27 mouse cellular contexts compared by ENCODE assay signal in genomic region chr5:113397443-113398317, GRCm38 (mm10). TPM values are rescaled to one million over a fixed set of nuclear protein-coding genes. Genes with fewer than 3 reads are reported as not detected.
DNase-seq lines count a peak whose midpoint lies in the region; ATAC-seq and TF ChIP-seq lines count a peak whose summit lies in the region.
"Had no signal": no experiment of that assay in that cellular context is flagged by ENCODE, and none has a peak within 500 bp of the region (broad histone marks: within the 10 kb centered on the region; RNA-seq: fewer than 3 reads in every experiment).

No protein-coding gene starts in this region.

- 19% methylated on average over 17 of the region's 17 CpGs for WGBS in kidney, postnatal 0 days
- 50% methylated on average over 17 of the region's 17 CpGs for WGBS in lung, embryonic 16.5 days
- 70% methylated on average over 17 of the region's 17 CpGs for WGBS in hindbrain, embryonic 16.5 days
- WGBS in neural tube, embryonic 13.5 days, result 48% methylated on average over 17 of the region's 17 CpGs

- H3K27ac ChIP-seq in kidney, postnatal 0 days, result no peak overlapping the region
- H3K27ac ChIP-seq in lung, embryonic 16.5 days (ENCODE audit: low read length), result no peak overlapping the region
- H3K27ac ChIP-seq in hindbrain, embryonic 16.5 days (ENCODE audit: low read depth, low read length), result no peak overlapping the region
- H3K27ac ChIP-seq in neural tube, embryonic 13.5 days (replicated peaks), result peak overlapping the region; percentile 85
- H3K27ac ChIP-seq: embryonic facial prominence, embryonic 10.5 days; heart, embryonic 13.5 days; kidney, embryonic 15.5 days; limb, embryonic 13.5 days; liver, embryonic 14.5 days had no signal

- no peak for ATAC-seq in kidney, postnatal 0 days (replicated peaks; ENCODE audit: low FRiP score, low read depth)
- peak; percentile 71; the same call in 1 of the 2 replicates for ATAC-seq in lung, embryonic 16.5 days (ENCODE audit: low read depth)
- peak; percentile 51; the same call in 1 of the 2 replicates for ATAC-seq in hindbrain, embryonic 16.5 days
- ATAC-seq in neural tube, embryonic 13.5 days (ENCODE audit: low read depth), result peak; percentile 77
- ATAC-seq: forebrain, embryonic 16.5 days; Patski had no signal

- no peak overlapping the region for H3K4me3 ChIP-seq in kidney, postnatal 0 days (replicated peaks; ENCODE audit: low read depth, low read length)
- H3K4me3 ChIP-seq in lung, embryonic 16.5 days (ENCODE audit: low read length), result no peak overlapping the region
- H3K4me3 ChIP-seq in hindbrain, embryonic 16.5 days (ENCODE audit: low read length), result no peak overlapping the region
- no peak overlapping the region for H3K4me3 ChIP-seq in neural tube, embryonic 13.5 days
- H3K4me3 ChIP-seq: embryonic facial prominence, embryonic 10.5 days; heart, embryonic 13.5 days; kidney, embryonic 15.5 days; limb, embryonic 13.5 days had no signal

- H3K36me3 ChIP-seq in kidney, postnatal 0 days (ENCODE audit: insufficient read depth, low read length), result no peaks in the 10 kb centered on the region
- no peaks in the 10 kb centered on the region for H3K36me3 ChIP-seq in lung, embryonic 16.5 days (ENCODE audit: control insufficient read depth, insufficient read depth, low read length)
- no peaks in the 10 kb centered on the region for H3K36me3 ChIP-seq in hindbrain, embryonic 16.5 days (ENCODE audit: control insufficient read depth, insufficient read depth, low read length)
- no peaks in the 10 kb centered on the region for H3K36me3 ChIP-seq in neural tube, embryonic 13.5 days
- H3K36me3 ChIP-seq: embryonic facial prominence, embryonic 10.5 days; G1E; heart, embryonic 13.5 days; kidney, embryonic 15.5 days; limb, embryonic 13.5 days had no signal

- H3K9me3 ChIP-seq in kidney, postnatal 0 days (replicated peaks; ENCODE audit: low read length), result no peaks in the 10 kb centered on the region
- peaks cover 4% of the 10 kb centered on the region; the same call in 1 of the 2 replicates for H3K9me3 ChIP-seq in lung, embryonic 16.5 days (ENCODE audit: control insufficient read depth, low read length)
- no peaks in the 10 kb centered on the region for H3K9me3 ChIP-seq in hindbrain, embryonic 16.5 days (ENCODE audit: control insufficient read depth, low read length)
- 0 out of 2 replicates have a peak, but pooled peaks cover 2% of the 10 kb centered on the region for H3K9me3 ChIP-seq in neural tube, embryonic 13.5 days
- H3K9me3 ChIP-seq: kidney, embryonic 15.5 days had no signal

- H3K4me2 ChIP-seq in kidney, postnatal 0 days (ENCODE audit: low read length), result no peak overlapping the region
- no peak overlapping the region for H3K4me2 ChIP-seq in lung, embryonic 16.5 days (ENCODE audit: low read depth, low read length)
- no peak overlapping the region for H3K4me2 ChIP-seq in hindbrain, embryonic 16.5 days (ENCODE audit: low read length)
- no peak overlapping the region for H3K4me2 ChIP-seq in neural tube, embryonic 13.5 days
- H3K4me2 ChIP-seq: heart, embryonic 13.5 days; kidney, embryonic 15.5 days; limb, embryonic 13.5 days; midbrain, embryonic 11.5 days had no signal

- DNase-seq in kidney, postnatal 0 days (ENCODE audit: low spot score), result peak; percentile 8
- no peak for DNase-seq in kidney, postnatal 4 days
- no peak for DNase-seq in lung, adult 18-20 months
- DNase-seq in cerebellum, postnatal 25 days, result no peak
- no peak for DNase-seq in urinary bladder, postnatal 14 days (ENCODE audit: low spot score)
- DNase-seq: adrenal gland, postnatal 36 days; B cell, adult 2 months; gastrocnemius, postnatal 25 days; heart, adult 18-20 months; heart, postnatal 14 days; kidney, adult 11 months had no signal

- no peak overlapping the region for H3K9ac ChIP-seq in kidney, postnatal 0 days (ENCODE audit: low read depth, low read length)
- H3K9ac ChIP-seq in lung, embryonic 16.5 days (ENCODE audit: low read length), result no peak overlapping the region
- no peak overlapping the region; the same call in 1 of the 2 replicates for H3K9ac ChIP-seq in hindbrain, embryonic 16.5 days (ENCODE audit: low read depth, low read length)
- H3K9ac ChIP-seq in neural tube, embryonic 13.5 days, result peak overlapping the region; percentile 18; the same call in 1 of the 2 replicates
- H3K9ac ChIP-seq: heart, embryonic 13.5 days; kidney, embryonic 15.5 days; limb, embryonic 13.5 days; liver, embryonic 14.5 days had no signal

- no peaks in the 10 kb centered on the region for H3K4me1 ChIP-seq in kidney, postnatal 0 days (replicated peaks; ENCODE audit: insufficient read depth, low read length)
- no peaks in the 10 kb centered on the region for H3K4me1 ChIP-seq in lung, embryonic 16.5 days (replicated peaks; ENCODE audit: control insufficient read depth, insufficient read depth, low read length)
- H3K4me1 ChIP-seq in hindbrain, embryonic 16.5 days (ENCODE audit: control insufficient read depth, insufficient read depth, low read depth, low read length), result peaks cover 10% of the 10 kb centered on the region
- peaks cover 37% of the 10 kb centered on the region for H3K4me1 ChIP-seq in neural tube, embryonic 13.5 days (replicated peaks)
- H3K4me1 ChIP-seq: heart, embryonic 13.5 days; limb, embryonic 13.5 days had no signal

- H3K27me3 ChIP-seq in kidney, postnatal 0 days (ENCODE audit: insufficient read depth, low read length), result no peaks in the 10 kb centered on the region
- H3K27me3 ChIP-seq in lung, embryonic 16.5 days (ENCODE audit: control insufficient read depth, insufficient read depth, low read depth, low read length), result no peaks in the 10 kb centered on the region
- H3K27me3 ChIP-seq in hindbrain, embryonic 16.5 days (replicated peaks; ENCODE audit: control insufficient read depth, insufficient read depth, low read length), result no peaks in the 10 kb centered on the region
- H3K27me3 ChIP-seq in neural tube, embryonic 13.5 days, result no peaks in the 10 kb centered on the region
- H3K27me3 ChIP-seq: kidney, embryonic 15.5 days had no signal

- no peak for TF ChIP-seq CTCF in kidney, postnatal 0 days (IDR thresholded peaks at IDR 0.05; ENCODE audit: low read depth)

RNA-seq across cellular contexts. Expression of gene Aym1, which starts 40.6 kb away (rescaled TPM):
- not detected in 2 replicates for polyA plus RNA-seq in kidney, postnatal 0 days (2015; fragmentation: Nextera tagmentation; extraction: Ambion mirVana)
- not detected in 2 replicates for polyA plus RNA-seq in lung, embryonic 16.5 days (2015; fragmentation: Nextera tagmentation; extraction: Ambion mirVana)
- not detected in 2 replicates for polyA plus RNA-seq in hindbrain, embryonic 16.5 days (2015; fragmentation: Nextera tagmentation; extraction: Ambion mirVana)
- not detected in 2 replicates for polyA plus RNA-seq in neural tube, embryonic 13.5 days (2015; fragmentation: Nextera tagmentation; extraction: Ambion mirVana)
- polyA plus RNA-seq: embryonic facial prominence, embryonic 10.5 days; forebrain, embryonic 16.5 days; G1E; heart, embryonic 13.5 days; kidney, embryonic 15.5 days; large intestine, adult 2 months; limb, embryonic 13.5 days; liver, embryonic 14.5 days; midbrain, embryonic 11.5 days; midbrain, postnatal 0 days; Patski; spleen, adult 2 months; urinary bladder, adult 2 months had no signal
